Mouse (Mus musculus) right cerebral cortex, adult 18-20 months (tissue): ENCODE measurements at regions not wholly inside any gene's neighbourhood (a gene's known extent, or its start where the extent isn't known, plus 50 kb on each side); places are given as distances from the start of the nearest gene placed in this dataset.

Source experiments
- DNase-seq: peaks from one replicate; pipeline ENCODE4 v3.0.0; 2022; ENCODE audit warnings: mixed read lengths

- DNase-seq = no peak
These were observed 90.7 kb upstream of the Dio3 start for GRCm38 (mm10) chr12:110188136-110188631.

GRCm38 (mm10) chr12:110188641-110189328, 90.1 kb upstream of the Dio3 start:
- DNase-seq = no peak

GRCm38 (mm10) chr12:110189329-110189642, 89.6 kb upstream of the Dio3 start:
- no peak for DNase-seq

GRCm38 (mm10) chr12:110192186-110192585, 86.7 kb upstream of the Dio3 start:
- no peak for DNase-seq

GRCm38 (mm10) chr12:110197366-110197765, 81.5 kb upstream of the Dio3 start:
- no peak for DNase-seq

- DNase-seq = no peak
These were observed 78.4 kb upstream of the Dio3 start for GRCm38 (mm10) chr12:110200471-110200870.

GRCm38 (mm10) chr12:110200887-110201286, 78.0 kb upstream of the Dio3 start:
- DNase-seq = no peak

GRCm38 (mm10) chr12:110203271-110204014, 75.4 kb upstream of the Dio3 start:
- no peak for DNase-seq

- no peak for DNase-seq
These were observed 74.5 kb upstream of the Dio3 start for GRCm38 (mm10) chr12:110204246-110204989.

GRCm38 (mm10) chr12:110206271-110206670, 72.6 kb upstream of the Dio3 start:
- no peak for DNase-seq

- no peak for DNase-seq
These were observed 72.1 kb upstream of the Dio3 start for GRCm38 (mm10) chr12:110206812-110207211.

GRCm38 (mm10) chr12:110207246-110207852, 71.5 kb upstream of the Dio3 start:
- no peak for DNase-seq

GRCm38 (mm10) chr12:110212716-110213115, 66.2 kb upstream of the Dio3 start:
- no peak for DNase-seq

- DNase-seq = no peak
These were observed 64.0 kb upstream of the Dio3 start for GRCm38 (mm10) chr12:110214833-110215232.

- no peak for DNase-seq
These were observed 63.6 kb upstream of the Dio3 start for GRCm38 (mm10) chr12:110215311-110215710.

GRCm38 (mm10) chr12:110219750-110220149, 59.1 kb upstream of the Dio3 start:
- no peak for DNase-seq

- DNase-seq = no peak
These were observed 58.4 kb upstream of the Dio3 start for GRCm38 (mm10) chr12:110220516-110220915.

- DNase-seq = no peak
These were observed 57.7 kb upstream of the Dio3 start for GRCm38 (mm10) chr12:110221184-110221583.

- DNase-seq = no peak
These were observed 57.2 kb upstream of the Dio3 start for GRCm38 (mm10) chr12:110221679-110222078.

GRCm38 (mm10) chr12:110224250-110224649, 54.6 kb upstream of the Dio3 start:
- no peak for DNase-seq

- DNase-seq = peak; percentile 74
These were observed 50.9 kb upstream of the Dio3 start for GRCm38 (mm10) chr12:110228011-110228411.
